Mouse (Mus musculus): ENCODE data around the gene Sox30.

The Sox30 gene

DNA sequence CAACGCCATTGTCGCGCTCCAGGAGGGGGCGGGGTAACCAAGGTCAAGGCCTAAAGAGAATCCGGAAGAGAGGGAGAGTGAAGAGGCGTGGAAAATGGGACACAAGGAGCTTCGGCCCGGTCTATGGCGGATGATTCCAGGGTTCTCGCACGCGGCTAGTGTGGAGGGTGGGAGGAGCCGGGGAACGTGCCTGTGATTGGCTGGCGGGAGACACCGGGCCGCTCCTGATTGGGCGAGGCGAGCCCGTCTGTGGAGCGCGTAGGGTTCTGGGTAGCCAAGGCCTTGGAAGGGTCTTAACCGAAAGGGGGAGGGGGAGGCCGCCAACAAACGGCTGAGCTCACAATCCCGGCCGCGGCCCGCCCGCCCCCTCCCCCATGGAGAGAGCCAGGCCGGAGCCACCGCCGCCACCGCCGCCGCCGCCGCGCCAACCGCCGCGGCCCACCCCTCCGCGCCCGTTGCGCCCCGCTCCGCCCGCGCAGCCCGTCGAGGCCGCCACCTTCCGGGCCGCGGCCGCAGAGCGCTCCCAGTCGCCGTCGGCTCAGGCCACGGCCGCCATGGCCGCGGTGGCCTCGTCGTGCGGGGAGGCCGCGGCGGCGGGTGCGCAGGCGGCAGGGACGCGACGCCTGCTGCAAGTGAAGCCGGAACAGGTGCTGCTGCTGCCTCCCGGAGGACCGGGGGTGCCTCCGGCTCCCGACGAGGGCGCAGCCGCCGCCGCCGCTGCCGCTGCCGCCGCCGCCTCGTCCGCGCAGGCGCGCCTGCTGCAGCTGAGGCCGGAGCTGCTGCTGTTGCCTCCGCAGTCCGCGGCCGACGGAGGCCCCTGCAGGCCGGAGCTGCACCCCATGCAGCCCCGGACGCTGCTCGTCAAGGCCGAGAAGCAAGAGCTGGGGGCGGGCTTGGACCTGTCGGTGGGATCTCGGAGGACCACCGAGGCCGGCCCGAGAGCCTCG, at the start of gene Sox30:
Sox30 (plus strand) TSS at position 365 of the 947 bp plus-strand sequence.
- peak; percentile 56 for DNase-seq (ENCODE audit: inconsistent ontology term)

DNA sequence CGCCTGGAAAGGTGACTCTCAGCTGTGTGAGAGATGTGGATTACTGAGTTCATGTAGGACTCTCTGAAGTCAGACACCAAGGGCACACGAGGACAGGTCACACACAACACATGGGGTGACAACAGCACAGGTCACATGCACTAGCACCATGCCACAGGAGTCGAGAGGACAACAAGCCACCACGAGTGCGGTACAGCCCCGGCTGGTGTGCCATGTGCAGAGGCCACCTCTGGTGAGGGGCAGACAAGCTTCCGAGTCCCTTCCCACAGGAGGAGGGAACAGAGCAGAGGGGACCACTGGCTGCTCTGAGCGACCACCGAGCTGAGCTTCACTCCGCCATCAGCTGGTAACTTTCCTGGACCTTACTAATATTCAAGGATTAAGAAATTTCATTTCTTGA, 47.3 kb upstream of the Sox30 start:
- no peak for DNase-seq (ENCODE audit: inconsistent ontology term)

DNA sequence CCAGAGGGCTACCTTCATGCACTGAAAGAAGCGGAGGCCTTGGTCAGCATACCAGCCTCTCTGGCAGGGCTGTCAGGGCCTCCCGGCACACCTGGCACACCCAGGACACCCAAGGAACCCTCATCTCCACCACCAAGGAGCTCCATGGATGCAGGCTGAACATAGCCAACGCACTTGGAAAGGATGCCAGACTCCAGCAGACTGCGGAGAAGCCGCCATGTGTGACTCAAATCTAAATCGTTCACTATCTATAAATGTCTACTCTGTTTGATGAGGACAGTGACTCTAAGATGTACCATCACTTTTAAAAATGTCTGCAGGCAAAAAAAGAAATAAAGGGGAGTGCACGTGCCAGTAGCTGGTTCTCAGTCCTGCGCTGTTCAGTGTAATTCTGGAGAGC, 42.6 kb upstream of the Sox30 start:
- no peak for DNase-seq (ENCODE audit: inconsistent ontology term)

- DNase-seq (ENCODE audit: inconsistent ontology term): no peak
Measured at GRCm38 (mm10) chr11:45938917-45939316, 41.2 kb upstream of the Sox30 start.

DNA sequence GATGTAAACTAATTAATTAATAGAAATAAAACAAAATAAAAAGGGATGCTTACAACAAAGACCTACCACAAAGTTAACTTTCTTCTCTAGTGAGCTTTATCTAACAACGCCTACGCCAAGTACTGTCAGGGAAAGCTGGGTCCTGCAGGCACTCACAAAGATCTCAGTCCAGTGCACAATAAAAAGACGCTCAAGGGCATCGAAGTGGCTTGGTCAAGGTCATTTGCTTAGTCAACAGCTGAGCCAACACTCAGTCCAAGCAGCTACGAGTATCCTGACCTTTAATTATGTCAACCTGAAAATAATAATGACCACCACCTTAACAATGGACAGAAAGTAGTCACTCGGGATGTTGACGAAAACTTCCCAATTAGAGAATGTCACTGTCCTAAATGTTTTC, 37.8 kb upstream of the Sox30 start:
- DNase-seq (ENCODE audit: inconsistent ontology term): no peak

- DNase-seq (ENCODE audit: inconsistent ontology term): no peak
Measured at GRCm38 (mm10) chr11:45943108-45943705, 36.9 kb upstream of the Sox30 start.

GRCm38 (mm10) chr11:45943891-45944642, 36.0 kb upstream of the Sox30 start:
- DNase-seq (ENCODE audit: inconsistent ontology term): peak; percentile 30

DNA sequence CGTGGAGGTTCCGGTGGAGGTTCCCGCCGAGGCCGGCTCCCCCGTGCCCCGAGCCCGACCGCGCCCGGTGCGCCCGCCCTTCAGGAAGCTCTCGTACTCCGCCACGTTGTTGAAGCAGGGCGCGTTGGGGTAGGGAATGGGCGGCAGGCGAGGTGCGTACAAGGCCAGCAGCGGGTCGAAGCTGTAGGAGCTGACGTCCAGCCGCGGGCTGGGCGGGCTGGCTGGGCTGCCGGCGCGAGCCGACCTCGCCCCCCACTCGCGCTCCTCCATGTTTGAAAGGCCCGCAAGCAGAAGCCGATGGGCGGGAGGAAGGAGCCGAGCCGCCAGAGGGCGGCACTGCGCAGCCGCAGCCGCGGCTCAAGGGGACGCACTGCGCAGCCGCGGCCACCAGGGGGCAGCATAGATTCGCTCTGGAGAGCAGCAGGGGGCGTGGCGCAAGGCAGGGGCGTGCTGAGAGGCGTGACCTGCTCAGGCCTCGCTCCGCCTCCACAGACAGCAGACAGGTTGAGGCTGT, 35.4 kb upstream of the Sox30 start, which contains the start of gene Lsm11:
Lsm11 (minus strand) TSS at position 293 of the 514 bp plus-strand sequence.
- DNase-seq (ENCODE audit: inconsistent ontology term): peak; percentile 94

DNA sequence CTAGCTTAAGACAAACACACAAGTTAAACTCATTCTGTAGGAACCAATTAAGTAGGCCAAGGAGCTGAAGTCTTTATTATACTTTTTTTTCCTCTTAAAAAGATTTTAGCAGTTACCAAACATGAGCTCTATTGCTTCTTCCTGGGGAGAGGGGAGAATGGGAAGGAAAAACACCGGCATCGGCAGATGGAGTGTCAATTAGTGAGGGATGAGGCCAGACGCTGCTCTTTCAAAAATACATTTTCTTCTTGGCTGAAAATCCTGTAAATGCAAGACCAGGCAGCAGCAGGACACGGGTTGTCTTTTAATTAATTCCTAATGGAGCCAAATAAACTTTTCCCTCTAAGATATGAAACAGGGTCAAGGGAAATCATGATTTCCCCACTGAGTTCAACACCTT, 33.3 kb upstream of the Sox30 start:
- no peak for DNase-seq (ENCODE audit: inconsistent ontology term)

DNA sequence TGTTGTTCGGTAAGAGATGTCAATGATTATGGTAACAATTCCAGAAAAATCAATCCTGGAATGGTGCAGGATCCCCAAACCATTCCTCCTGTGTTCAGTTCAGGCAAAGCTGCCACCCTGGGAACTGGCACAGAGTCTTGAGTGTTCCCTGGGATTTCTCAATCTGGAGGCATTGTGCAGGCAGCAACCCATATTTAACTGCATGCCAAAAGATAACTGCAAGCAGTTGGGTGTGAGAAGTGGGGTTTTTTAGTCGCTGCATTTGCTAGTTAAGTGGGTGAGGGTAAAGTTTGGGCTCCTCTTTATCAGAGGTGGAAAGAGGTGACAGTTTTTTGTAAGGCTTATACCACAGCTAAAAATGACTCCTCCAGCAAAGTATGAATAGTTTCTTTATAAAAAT, 32.6 kb upstream of the Sox30 start:
- DNase-seq (ENCODE audit: inconsistent ontology term): no peak

DNA sequence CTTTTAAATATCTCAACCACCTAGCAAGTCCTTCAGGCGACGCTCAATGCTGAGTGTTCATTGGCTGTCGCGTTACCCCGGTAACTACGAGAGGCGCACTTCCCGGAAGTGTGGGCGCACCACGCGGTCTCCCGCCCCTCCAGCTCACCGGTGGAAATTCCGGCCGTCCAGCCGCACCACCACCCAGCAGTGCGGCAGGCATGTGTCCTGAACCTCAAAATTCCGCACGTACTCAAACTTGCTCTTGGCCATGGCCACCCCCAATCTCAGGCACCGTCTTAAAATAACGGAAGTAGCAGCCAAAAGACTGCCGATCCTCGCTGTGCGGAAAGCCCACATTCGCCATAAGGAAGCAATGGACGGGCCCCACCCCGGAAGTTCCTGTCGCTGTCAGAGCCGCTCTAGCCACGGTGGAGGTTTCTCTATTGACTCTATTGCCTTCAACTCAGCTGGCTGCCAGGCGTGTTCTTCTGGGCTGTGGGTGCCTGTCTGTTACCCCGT, 24.9 kb upstream of the Sox30 start, which contains the start of gene Thg1l:
Thg1l (minus strand) TSS at position 368 of the 501 bp plus-strand sequence.
- DNase-seq (ENCODE audit: inconsistent ontology term): peak; percentile 95

- no peak for DNase-seq (ENCODE audit: inconsistent ontology term)
Measured at GRCm38 (mm10) chr11:45959598-45959997, 20.5 kb upstream of the Sox30 start.

DNA sequence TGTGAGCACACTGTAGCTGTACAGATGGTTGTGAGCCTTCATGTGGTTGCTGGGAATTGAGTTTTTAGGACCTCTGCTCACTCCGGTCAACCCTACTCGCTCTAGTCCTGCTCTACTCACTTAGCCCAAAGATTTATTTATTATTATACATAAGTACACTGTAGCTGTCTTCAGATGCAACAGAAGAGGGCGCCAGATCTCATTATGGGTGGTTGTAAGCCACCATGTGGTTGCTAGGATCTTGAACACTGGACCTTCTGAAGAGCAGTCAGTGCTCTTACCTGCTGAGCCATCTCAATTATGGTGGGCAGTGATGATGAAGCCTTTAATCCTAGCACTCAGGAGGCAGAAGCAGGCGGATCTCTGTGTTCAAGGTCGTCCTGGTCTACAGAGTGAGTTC, 20.1 kb upstream of the Sox30 start:
- no peak for DNase-seq (ENCODE audit: inconsistent ontology term)

- no peak for DNase-seq (ENCODE audit: inconsistent ontology term)
Measured at GRCm38 (mm10) chr11:45966896-45967295, 13.2 kb upstream of the Sox30 start.

DNA sequence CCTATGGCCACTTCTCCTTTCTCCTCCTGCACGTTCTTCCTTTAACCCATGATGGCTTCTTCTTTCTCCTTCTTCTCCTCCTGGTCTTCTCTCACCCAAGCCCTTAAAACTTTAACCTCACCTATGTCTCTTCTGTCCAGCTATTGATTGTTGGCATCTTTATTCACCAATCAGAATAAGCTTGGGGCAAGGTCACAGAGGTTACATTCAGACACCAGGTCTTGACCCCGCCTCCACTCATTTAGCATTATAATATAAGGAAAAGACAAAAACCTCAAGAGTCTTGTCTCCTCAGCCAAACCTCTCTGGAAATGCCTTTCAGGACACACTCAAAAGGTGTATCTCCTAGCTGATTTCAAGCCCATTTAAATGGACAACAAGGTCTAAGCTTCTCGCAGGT, 11.6 kb upstream of the Sox30 start:
- no peak for DNase-seq (ENCODE audit: inconsistent ontology term)

DNA sequence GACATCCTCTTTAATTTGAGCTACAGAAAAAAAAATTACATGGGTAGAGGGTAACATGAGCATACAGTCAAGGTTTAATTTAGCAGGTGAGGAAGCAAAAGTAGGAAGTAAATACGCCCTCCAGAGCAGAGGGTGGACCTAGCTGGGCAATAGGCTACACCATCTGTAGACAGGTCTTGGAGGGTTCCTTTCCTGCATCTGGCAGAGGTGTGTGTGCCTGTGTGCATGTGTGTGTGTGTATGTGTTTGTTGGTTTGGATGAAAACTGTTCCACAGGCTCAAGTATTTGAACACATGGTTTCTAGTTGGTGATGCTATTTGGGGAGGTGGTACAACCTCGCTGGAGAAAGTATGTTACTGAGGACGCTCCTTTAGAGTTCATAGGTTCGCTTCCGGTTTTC, 6.5 kb upstream of the Sox30 start:
- no peak for DNase-seq (ENCODE audit: inconsistent ontology term)

GRCm38 (mm10) chr11:45974466-45974865, 5.6 kb upstream of the Sox30 start:
- DNase-seq (ENCODE audit: inconsistent ontology term): no peak

- DNase-seq (ENCODE audit: inconsistent ontology term): no peak
Measured at GRCm38 (mm10) chr11:45976061-45976460, 4.0 kb upstream of the Sox30 start.

DNA sequence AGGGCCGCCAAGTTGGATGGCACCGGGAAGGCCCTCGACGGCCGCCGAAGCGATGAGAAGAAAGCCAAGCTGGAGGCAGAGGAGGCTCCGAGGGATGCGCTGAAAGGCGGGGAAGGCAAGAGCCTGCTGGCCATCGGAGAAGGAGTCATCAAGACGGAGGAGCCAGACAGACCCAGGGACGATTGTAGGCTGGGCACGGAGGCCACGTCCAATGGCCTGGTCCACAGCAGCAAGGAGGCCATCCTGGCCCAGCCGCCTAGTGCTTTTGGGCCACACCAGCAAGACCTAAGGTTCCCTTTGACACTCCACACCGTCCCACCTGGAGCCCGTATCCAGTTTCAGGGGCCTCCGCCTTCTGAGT, 763 bp downstream of the Sox30 start:
- DNase-seq (ENCODE audit: inconsistent ontology term): no peak

DNA sequence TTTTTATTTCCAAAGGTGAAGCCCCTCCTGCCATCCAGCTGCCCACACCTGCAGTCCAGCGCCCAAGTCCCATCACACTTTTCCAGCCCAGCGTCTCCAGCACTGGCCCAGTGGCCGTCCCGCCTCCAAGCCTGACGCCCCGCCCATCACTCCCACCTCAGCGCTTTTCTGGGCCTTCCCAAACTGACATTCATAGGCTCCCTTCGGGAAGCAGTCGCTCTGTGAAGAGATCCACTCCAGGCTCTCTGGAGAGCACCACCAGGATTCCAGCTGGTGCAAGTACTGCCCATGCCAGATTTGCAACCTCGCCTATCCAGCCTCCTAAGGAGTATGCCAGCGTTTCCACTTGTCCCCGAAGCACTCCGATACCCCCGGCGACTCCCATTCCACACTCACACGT, 11.5 kb downstream of the Sox30 start:
- DNase-seq (ENCODE audit: inconsistent ontology term): no peak

- DNase-seq (ENCODE audit: inconsistent ontology term): no peak
Measured at GRCm38 (mm10) chr11:45992087-45992486, 12.0 kb downstream of the Sox30 start.

DNA sequence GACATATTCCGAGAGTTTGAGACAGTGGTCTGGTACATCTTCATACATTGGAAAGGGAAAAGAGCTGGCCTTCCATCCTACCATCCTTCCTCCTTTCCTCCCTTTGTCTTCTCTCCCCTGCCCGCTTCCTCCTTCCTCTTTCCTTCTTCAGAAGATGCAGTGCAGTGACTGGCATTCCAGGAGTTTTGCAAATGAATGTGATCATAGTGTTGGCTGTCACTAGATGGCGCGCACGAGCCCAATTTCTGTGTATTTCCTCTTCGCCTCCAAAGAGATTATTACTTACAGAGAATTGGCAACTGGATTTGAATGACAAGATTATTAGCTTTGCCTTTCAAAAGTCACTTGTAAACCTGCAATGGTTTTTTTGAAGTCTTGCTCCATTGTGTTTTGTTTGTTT, 36.0 kb downstream of the Sox30 start:
- peak; percentile 31 for DNase-seq (ENCODE audit: inconsistent ontology term)
